Mouse (Mus musculus) CH12.LX (cell line): ENCODE results near the gene Vav1. TPM values are rescaled to one million over a fixed set of nuclear protein-coding genes. Genes with fewer than 3 reads are reported as not detected.
A peak's percentile ranks its signal among the peaks of the same experiment; 100 is the strongest.

Experiments used
- DNase-seq: peaks from one replicate; pipeline ENCODE4 v3.0.0-alpha.2; 2013; ENCODE audit errors: extremely low read depth
- H3K27ac ChIP-seq: 2 replicates; pipeline ENCODE4 v1.5.1; 2012; ENCODE audit warnings: low read depth, mild to moderate bottlenecking, control low read depth, moderate library complexity; ENCODE audit not compliant: insufficient read depth
- H3K27me3 ChIP-seq: replicated peaks from 2 replicates; pipeline ENCODE3; 2012; ENCODE audit warnings: inconsistent platforms
- H3K36me3 ChIP-seq, 2 experiments: replicated peaks in 1 of 2; 2 replicates each; pipeline versions ENCODE3 to v1.6.1; 2012; ENCODE audit warnings: inconsistent platforms in 1 of 2, low read length in 1 of 2, mild to moderate bottlenecking in 1 of 2, mixed read lengths in 1 of 2, moderate library complexity in 1 of 2; ENCODE audit not compliant: control insufficient read depth in 1 of 2, insufficient read depth in 1 of 2
- H3K4me1 ChIP-seq, 2 experiments: 2 replicates each; pipeline ENCODE4 v1.6.1; 2012; ENCODE audit warnings: inconsistent platforms in 1 of 2, moderate library complexity in 1 of 2; ENCODE audit not compliant: insufficient read depth in 2 of 2, control insufficient read depth in 1 of 2
- H3K4me2 ChIP-seq: 2 replicates; pipeline ENCODE4 v1.6.1; 2012; ENCODE audit warnings: low read depth, mild to moderate bottlenecking, control low read depth; ENCODE audit not compliant: poor library complexity, insufficient read depth, severe bottlenecking
- H3K4me3 ChIP-seq, 3 experiments: fragments of 150-350 bp in 1 of 3; sonication (generic) in 1 of 3; replicated peaks in 1 of 3; 2 replicates each; pipeline versions ENCODE3 to v1.5.1; 2011 to 2012; ENCODE audit warnings: low read depth in 2 of 3, low read length in 2 of 3, mild to moderate bottlenecking in 2 of 3, moderate library complexity in 2 of 3, control low read depth in 1 of 3, improper control_type of control experiment in 1 of 3, inconsistent platforms in 1 of 3, mixed read lengths in 1 of 3; ENCODE audit not compliant: poor library complexity in 1 of 3
- H3K79me2 ChIP-seq: replicated peaks from 2 replicates; pipeline ENCODE4 v1.6.1; 2012; ENCODE audit warnings: mild to moderate bottlenecking, moderate library complexity; ENCODE audit not compliant: control insufficient read depth, poor library complexity, insufficient read depth, severe bottlenecking; ENCODE audit errors: extremely low read depth
- H3K9ac ChIP-seq: 2 replicates; pipeline ENCODE4 v1.6.1; 2012; ENCODE audit warnings: low read depth, mild to moderate bottlenecking, control low read depth, moderate library complexity; ENCODE audit not compliant: insufficient read depth
- H3K9me3 ChIP-seq: replicated peaks from 2 replicates; pipeline ENCODE3; 2012; ENCODE audit warnings: low read length, inconsistent platforms, mixed read lengths
- BHLHE40 ChIP-seq: IDR thresholded peaks from 2 replicates; pipeline ENCODE4 v1.6.1; 2011; ENCODE audit warnings: mild to moderate bottlenecking, low read depth, low read length, improper control_type of control experiment
- CHD2 ChIP-seq: IDR thresholded peaks from 2 replicates; pipeline ENCODE4 v1.6.1; 2011; ENCODE audit warnings: low read length, improper control_type of control experiment
- CTCF ChIP-seq, 2 experiments: IDR thresholded peaks in 1 of 2; conservative IDR thresholded peaks in 1 of 2; 2 replicates each; pipeline ENCODE4 v1.5.1; 2011 to 2012; ENCODE audit warnings: low read depth in 2 of 2, low read length in 2 of 2, improper control_type of control experiment in 1 of 2, inconsistent platforms in 1 of 2, mild to moderate bottlenecking in 1 of 2, moderate library complexity in 1 of 2
- EP300 ChIP-seq: IDR thresholded peaks from 2 replicates; pipeline ENCODE4 v1.6.1; 2011; ENCODE audit warnings: low read length, improper control_type of control experiment
- HCFC1 ChIP-seq: IDR thresholded peaks from 2 replicates; pipeline ENCODE4 v1.6.1; 2012; ENCODE audit warnings: low read depth, mild to moderate bottlenecking, inconsistent platforms, low read length, improper control_type of control experiment
- IRF4 ChIP-seq: IDR thresholded peaks from 2 replicates; pipeline ENCODE4 v1.6.1; 2014; ENCODE audit warnings: low read depth, mild to moderate bottlenecking, inconsistent platforms, low read length, improper control_type of control experiment
- JUN ChIP-seq: IDR thresholded peaks from 2 replicates; pipeline ENCODE4 v1.6.1; 2011; ENCODE audit warnings: low read depth, mild to moderate bottlenecking, low read length, improper control_type of control experiment, moderate library complexity; ENCODE audit not compliant: insufficient read depth
- JUND ChIP-seq: conservative IDR thresholded peaks from 2 replicates; pipeline ENCODE4 v1.6.1; 2011; ENCODE audit warnings: low read depth, low read length, improper control_type of control experiment
- KAT2A ChIP-seq: IDR thresholded peaks from 2 replicates; pipeline ENCODE4 v1.6.1; 2012; ENCODE audit warnings: low read length, improper control_type of control experiment, inconsistent platforms; ENCODE audit not compliant: insufficient replicate concordance
- MAZ ChIP-seq: IDR thresholded peaks from 2 replicates; pipeline ENCODE4 v1.6.1; 2012; ENCODE audit warnings: low read depth, mild to moderate bottlenecking, inconsistent platforms, low read length, improper control_type of control experiment, moderate library complexity
- MEF2A ChIP-seq: IDR thresholded peaks from 2 replicates; pipeline ENCODE4 v1.6.1; 2014; ENCODE audit warnings: low read depth, mild to moderate bottlenecking, inconsistent platforms, low read length, improper control_type of control experiment, borderline replicate concordance
- MXI1 ChIP-seq: IDR thresholded peaks from 2 replicates; pipeline ENCODE4 v1.6.1; 2011; ENCODE audit warnings: mild to moderate bottlenecking, low read depth, low read length, improper control_type of control experiment
- NRF1 ChIP-seq: IDR thresholded peaks from 2 replicates; pipeline ENCODE4 v1.6.1; 2014; ENCODE audit warnings: low read depth, mild to moderate bottlenecking, inconsistent platforms, low read length, improper control_type of control experiment, moderate library complexity
- PAX5 ChIP-seq: IDR thresholded peaks from 2 replicates; pipeline ENCODE4 v1.6.1; 2012; ENCODE audit warnings: low read length, inconsistent platforms, mixed read lengths
- POLR2A ChIP-seq: IDR thresholded peaks from 2 replicates; pipeline ENCODE4 v1.6.1; 2011; ENCODE audit warnings: low read depth, mild to moderate bottlenecking, improper control_type of control experiment, low read length
- POLR2AphosphoS2 ChIP-seq: IDR thresholded peaks from 2 replicates; pipeline ENCODE4 v1.6.1; 2011; ENCODE audit warnings: low read depth, low read length, improper control_type of control experiment
- RCOR1 ChIP-seq: conservative IDR thresholded peaks from 2 replicates; pipeline ENCODE4 v1.6.1; 2012; ENCODE audit warnings: low read depth, mild to moderate bottlenecking, inconsistent platforms, low read length, improper control_type of control experiment
- SMC3 ChIP-seq: IDR thresholded peaks from 2 replicates; pipeline ENCODE4 v1.6.1; 2011; ENCODE audit warnings: low read depth, low read length, improper control_type of control experiment
- TBP ChIP-seq: conservative IDR thresholded peaks from 2 replicates; pipeline ENCODE4 v1.6.1; 2011; ENCODE audit warnings: low read depth, low read length, improper control_type of control experiment
- UBTF ChIP-seq: IDR thresholded peaks from 2 replicates; pipeline ENCODE4 v1.6.1; 2012; ENCODE audit warnings: low read depth, mild to moderate bottlenecking, inconsistent platforms, low read length, improper control_type of control experiment, moderate library complexity
- USF1 ChIP-seq: IDR thresholded peaks from 2 replicates; pipeline ENCODE4 v1.6.1; 2014; ENCODE audit warnings: low read depth, mild to moderate bottlenecking, inconsistent platforms, low read length, improper control_type of control experiment
- USF2 ChIP-seq: conservative IDR thresholded peaks from 2 replicates; pipeline ENCODE4 v1.6.1; 2011; ENCODE audit warnings: low read depth, low read length, improper control_type of control experiment
- ZMIZ1 ChIP-seq: IDR thresholded peaks from 2 replicates; pipeline ENCODE4 v1.6.1; 2012; ENCODE audit warnings: low read depth, mild to moderate bottlenecking, inconsistent platforms, low read length, improper control_type of control experiment
- dilution Hi-C: fragments of 300-500 bp; cut with MboI; formaldehyde crosslinking; loops from 2 replicates; pipeline ENCODE4 v1.14.3; 2020; ENCODE audit warnings: low sequenced_read_pairs; ENCODE audit not compliant: extremely low pct_unique_long_range_greater_than_20kb, extremely low pct_ligation_motif_present
- in situ Hi-C: fragments of 300-500 bp; cut with MboI; formaldehyde crosslinking; loops from 3 replicates; pipeline ENCODE4 v1.14.3; 2019; ENCODE audit warnings: low sequenced_read_pairs, low pct_ligation_motif_present, low pct_unique_long_range_greater_than_20kb, mixed read lengths
- polyA plus RNA-seq: library from polyadenylated mRNA; unstranded; fragments of >175 nt; gene quantifications from 2 replicates; pipeline ENCODE4 v1.2.1, GENCODE M21; 2012; ENCODE audit warnings: low read depth; ENCODE audit not compliant: insufficient read length
- total RNA-seq, 2 experiments: library from RNA; depleted of rRNA; stranded (reverse); fragments of 300-350 nt in 1 of 2; fragments of >200 nt in 1 of 2; gene quantifications; 2 replicates each; pipeline ENCODE4 v1.2.3; 2012 to 2014

Gene Vav1
- total and polyA plus RNA-seq, 3 experiments, result 60.3 to 90.9 (median 84.3) TPM

DNA sequence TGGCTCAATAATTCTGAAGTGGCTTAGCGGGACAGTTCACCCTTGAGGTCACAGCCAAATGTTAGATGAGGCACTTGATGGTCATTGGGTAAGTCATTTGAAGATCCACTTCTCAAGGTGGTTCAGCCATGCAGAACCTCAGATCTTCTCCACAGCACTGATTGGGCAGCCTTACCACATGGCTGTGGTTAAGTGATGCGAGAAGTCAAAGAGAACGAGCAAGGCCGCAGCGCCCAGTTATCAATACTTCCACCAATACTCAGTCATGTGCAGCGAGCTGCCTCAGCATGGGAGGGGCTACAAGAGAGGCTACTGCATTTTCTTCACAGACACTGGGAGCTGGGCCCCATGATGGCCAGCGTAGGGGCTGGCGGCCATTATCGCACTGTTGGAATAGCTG, 14.1 kb downstream of the Vav1 start:
- Histone ChIP-seq H3K4me3 (no peak overlapping the region), H3K4me1 (peaks cover 32 to 55% of the 10 kb centered on the region in 2 experiments), H3K9me3 (peaks cover 15% of the 10 kb centered on the region), H3K27ac (peak overlapping the region; percentile 83; the same call in 1 of the 2 replicates), H3K36me3 (peaks cover 45 to 81% of the 10 kb centered on the region in 2 experiments), H3K9ac (no peak overlapping the region), H3K27me3 (no peaks in the 10 kb centered on the region), H3K4me2 (no peak overlapping the region; the same call in 1 of the 2 replicates), H3K79me2 (peaks cover 69% of the 10 kb centered on the region)
- TF ChIP-seq JUND (no peak), MEF2A (no peak), POLR2A (no peak), USF1 (0 out of 2 replicates have a peak, but pooled peaks have one; percentile 22), BHLHE40 (peak; percentile 60), JUN (no peak), EP300 (no peak)
- in situ Hi-C loops, result no loop called here
- DNase-seq, result peak; percentile 50
- dilution Hi-C loops, result no loop called here

DNA sequence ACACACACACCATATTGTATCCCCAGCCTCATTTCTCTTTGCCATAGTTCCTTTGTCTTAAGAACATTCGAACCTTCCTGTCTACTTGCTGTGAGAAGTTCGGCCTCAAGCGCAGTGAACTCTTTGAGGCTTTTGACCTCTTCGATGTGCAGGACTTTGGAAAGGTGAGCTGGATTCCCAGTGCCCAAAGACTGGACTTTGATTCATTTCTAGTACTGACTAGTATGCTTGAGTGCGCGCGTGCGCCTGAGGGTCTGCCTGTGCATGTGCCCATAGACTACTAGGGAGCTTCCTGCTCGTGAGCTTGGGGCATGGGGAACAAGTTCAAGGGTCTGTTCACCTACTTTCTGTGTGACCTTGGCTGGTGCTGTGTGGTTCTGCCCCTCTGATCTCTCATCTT, 17.0 kb downstream of the Vav1 start:
- in situ Hi-C loops, result no loop called here
- Histone ChIP-seq H3K36me3 (peaks cover 59 to 90% of the 10 kb centered on the region in 2 experiments), H3K9ac (no peak overlapping the region)
- TF ChIP-seq NRF1 (no peak), CHD2 (no peak), BHLHE40 (no peak), UBTF (no peak), MAZ (no peak), KAT2A (no peak), SMC3 (no peak), CTCF (conservative IDR thresholded peaks at IDR 0.05 in 1 of 2, IDR thresholded peaks at IDR 0.05 in 1 of 2; ENCODE audit: low read depth in 2 of 2, low read length in 2 of 2) (no peak), TBP (no peak), RCOR1 (no peak), HCFC1 (no peak), ZMIZ1 (no peak), MXI1 (no peak), USF1 (no peak), JUND (no peak), POLR2AphosphoS2 (no peak), IRF4 (no peak), USF2 (no peak), EP300 (no peak), PAX5 (no peak)
- TF ChIP-seq, all 38 proteins: peak for 0
- Histone ChIP-seq H3K4me1 (peaks cover 21 to 32% of the 10 kb centered on the region in 2 experiments), H3K9me3 (no peaks in the 10 kb centered on the region), H3K4me3 (no peak overlapping the region), H3K4me2 (no peak overlapping the region), H3K27me3 (no peaks in the 10 kb centered on the region), H3K79me2 (peaks cover 50% of the 10 kb centered on the region), H3K27ac (no peak overlapping the region)
- dilution Hi-C loops, result no loop called here
- no peak for DNase-seq
